22 mouse cellular contexts compared by ENCODE assay signal in genomic region chr10:23548322-23548721, GRCm38 (mm10).
DNase-seq lines count a peak whose midpoint lies in the region; ATAC-seq and TF ChIP-seq lines count a peak whose summit lies in the region.
"Had no signal": no experiment of that assay in that cellular context is flagged by ENCODE, and none has a peak within 500 bp of the region (broad histone marks: within the 10 kb centered on the region; RNA-seq: fewer than 3 reads in every experiment).

No protein-coding gene starts in this region.

- no peak overlapping the region for H3K9ac ChIP-seq in limb, embryonic 14.5 days (ENCODE audit: low read depth, low read length, severe bottlenecking)
- H3K9ac ChIP-seq in liver, postnatal 0 days (replicated peaks), result no peak overlapping the region
- H3K9ac ChIP-seq in kidney, embryonic 16.5 days (replicated peaks; ENCODE audit: low read length), result no peak overlapping the region
- H3K9ac ChIP-seq: forebrain, embryonic 12.5 days; hindbrain, embryonic 14.5 days had no signal

- no peak overlapping the region for H3K4me3 ChIP-seq in limb, embryonic 10.5 days
- H3K4me3 ChIP-seq in limb, embryonic 14.5 days (replicated peaks; ENCODE audit: low read length), result no peak overlapping the region
- H3K4me3 ChIP-seq in liver, postnatal 0 days (ENCODE audit: low read depth, low read length), result no peak overlapping the region
- H3K4me3 ChIP-seq in cerebellum, adult 2 months (replicated peaks; ENCODE audit: insufficient read depth, low read depth, low read length), result no peak overlapping the region
- no peak overlapping the region for H3K4me3 ChIP-seq in kidney, embryonic 16.5 days (ENCODE audit: low read length)
- H3K4me3 ChIP-seq: forebrain, embryonic 12.5 days; heart, adult 2 months; hindbrain, embryonic 10.5 days had no signal

- no peak for TF ChIP-seq EP300 in liver, postnatal 0 days (IDR thresholded peaks at IDR 0.05; ENCODE audit: low read depth)

- peaks cover 25% of the 10 kb centered on the region for H3K4me1 ChIP-seq in limb, embryonic 10.5 days
- H3K4me1 ChIP-seq in limb, embryonic 14.5 days (ENCODE audit: control insufficient read depth, insufficient read depth, low read length), result peaks cover 22% of the 10 kb centered on the region
- H3K4me1 ChIP-seq in liver, postnatal 0 days (ENCODE audit: insufficient read depth), result no peaks in the 10 kb centered on the region
- H3K4me1 ChIP-seq in cerebellum, adult 2 months (ENCODE audit: control insufficient read depth, insufficient read depth, low read length), result no peaks in the 10 kb centered on the region
- peaks cover 9% of the 10 kb centered on the region; the same call in 1 of the 2 replicates for H3K4me1 ChIP-seq in kidney, embryonic 16.5 days (ENCODE audit: insufficient read depth, low read length)

- DNase-seq in embryo, embryonic 9.5 days (ENCODE audit: extremely low spot score), result peak; percentile 1
- no peak for DNase-seq in embryo, embryonic 10 days (ENCODE audit: low spot score)
- DNase-seq in limb, embryonic 10.5 days (ENCODE audit: low spot score), result peak; percentile 33
- DNase-seq in limb, embryonic 14.5 days (ENCODE audit: low spot score), result peak; percentile 23
- DNase-seq in liver, postnatal 0 days, result no peak
- DNase-seq in cerebellum, adult 2 months, result no peak
- DNase-seq: adrenal gland, postnatal 10 days; B cell, adult 2 months; cerebellum, adult 11-12 months; cerebellum, postnatal 10 days; embryo, embryonic 11 days; gastrocnemius, postnatal 14 days; heart, adult 2 months had no signal

- H3K27me3 ChIP-seq in limb, embryonic 10.5 days (ENCODE audit: low read depth, poor library complexity, severe bottlenecking), result no peaks in the 10 kb centered on the region
- no peaks in the 10 kb centered on the region for H3K27me3 ChIP-seq in limb, embryonic 14.5 days (ENCODE audit: control insufficient read depth, insufficient read depth, low read length)
- no peaks in the 10 kb centered on the region for H3K27me3 ChIP-seq in liver, postnatal 0 days (ENCODE audit: insufficient read depth, low read length)
- no peaks in the 10 kb centered on the region for H3K27me3 ChIP-seq in cerebellum, adult 2 months (ENCODE audit: control insufficient read depth, insufficient read depth, low read length)
- no peaks in the 10 kb centered on the region for H3K27me3 ChIP-seq in kidney, embryonic 16.5 days (ENCODE audit: insufficient read depth, low read length)
- H3K27me3 ChIP-seq: forebrain, embryonic 12.5 days had no signal

- no peak for TF ChIP-seq POLR2A in limb, embryonic 14.5 days (IDR thresholded peaks at IDR 0.05; ENCODE audit: borderline replicate concordance, extremely low read depth, insufficient read depth, insufficient read length)
- no peak for TF ChIP-seq POLR2A in cerebellum, adult 2 months (IDR thresholded peaks at IDR 0.05; ENCODE audit: borderline replicate concordance, insufficient read depth, low read length)

- peak; percentile 80 for ATAC-seq in limb, embryonic 14.5 days (ENCODE audit: low FRiP score, low read depth)
- ATAC-seq in liver, postnatal 0 days, result no peak
- ATAC-seq in kidney, embryonic 16.5 days (ENCODE audit: low FRiP score, low TSS enrichment), result no peak
- ATAC-seq: CD4-positive, CD25-positive, alpha-beta regulatory T cell, adult 4 months; forebrain, embryonic 16.5 days; intestine, embryonic 16.5 days had no signal

- H3K36me3 ChIP-seq in limb, embryonic 10.5 days, result no peaks in the 10 kb centered on the region
- no peaks in the 10 kb centered on the region for H3K36me3 ChIP-seq in limb, embryonic 14.5 days (ENCODE audit: control insufficient read depth, insufficient read depth, low read length)
- H3K36me3 ChIP-seq in liver, postnatal 0 days (replicated peaks; ENCODE audit: insufficient read depth, low read length), result no peaks in the 10 kb centered on the region
- no peaks in the 10 kb centered on the region for H3K36me3 ChIP-seq in kidney, embryonic 16.5 days (ENCODE audit: insufficient read depth, low read length)
- H3K36me3 ChIP-seq: forebrain, embryonic 12.5 days; G1E; hindbrain, embryonic 10.5 days had no signal

- no peaks in the 10 kb centered on the region for H3K9me3 ChIP-seq in limb, embryonic 10.5 days (replicated peaks)
- H3K9me3 ChIP-seq in limb, embryonic 14.5 days (ENCODE audit: control insufficient read depth, low read length), result no peaks in the 10 kb centered on the region
- no peaks in the 10 kb centered on the region for H3K9me3 ChIP-seq in liver, postnatal 0 days (ENCODE audit: low read length)
- no peaks in the 10 kb centered on the region for H3K9me3 ChIP-seq in kidney, embryonic 16.5 days (ENCODE audit: low read length)
- H3K9me3 ChIP-seq: forebrain, embryonic 12.5 days; G1E; hindbrain, embryonic 10.5 days had no signal

- 80% methylated on average over 6 of the region's 6 CpGs for WGBS in limb, embryonic 10.5 days
- WGBS in limb, embryonic 14.5 days, result 34% methylated on average over 6 of the region's 6 CpGs
- 76% methylated on average over 6 of the region's 6 CpGs for WGBS in liver, postnatal 0 days (ENCODE audit: insufficient replicate concordance)
- WGBS in cerebellum, adult 2 months, result 86% methylated on average over 6 of the region's 6 CpGs
- WGBS in kidney, embryonic 16.5 days, result 81% methylated on average over 6 of the region's 6 CpGs

- peak overlapping the region; percentile 82 for H3K27ac ChIP-seq in limb, embryonic 10.5 days
- peak overlapping the region; percentile 67 for H3K27ac ChIP-seq in limb, embryonic 14.5 days (replicated peaks; ENCODE audit: low read depth, low read length)
- H3K27ac ChIP-seq in liver, postnatal 0 days (ENCODE audit: low read depth), result no peak overlapping the region
- H3K27ac ChIP-seq in cerebellum, adult 2 months (ENCODE audit: insufficient read depth, low read length), result no peak overlapping the region
- no peak overlapping the region for H3K27ac ChIP-seq in kidney, embryonic 16.5 days (ENCODE audit: low read length)
- H3K27ac ChIP-seq: forebrain, embryonic 12.5 days; heart, adult 2 months; hindbrain, embryonic 14.5 days had no signal

- peak overlapping the region; percentile 21; the same call in 1 of the 2 replicates for H3K4me2 ChIP-seq in limb, embryonic 14.5 days (replicated peaks; ENCODE audit: low read depth, low read length, severe bottlenecking)
- H3K4me2 ChIP-seq in liver, postnatal 0 days (ENCODE audit: low read depth, low read length), result no peak overlapping the region
- H3K4me2 ChIP-seq in kidney, embryonic 16.5 days (replicated peaks; ENCODE audit: low read depth, low read length), result no peak overlapping the region
- H3K4me2 ChIP-seq: forebrain, embryonic 12.5 days; heart, embryonic 11.5 days; hindbrain, embryonic 14.5 days had no signal

- no peak for TF ChIP-seq CTCF in liver, postnatal 0 days (IDR thresholded peaks at IDR 0.05; ENCODE audit: low read depth)
- TF ChIP-seq CTCF in cerebellum, adult 2 months (IDR thresholded peaks at IDR 0.05; ENCODE audit: borderline replicate concordance, insufficient read depth, low read depth, low read length), result no peak

Comparison
In these comparisons a context has a peak if more than half of its experiments do, and no peak if none do; other contexts are left out.
1. DNase-seq: peak in embryo, embryonic 9.5 days (single experiment), limb, embryonic 10.5 days (single experiment) and limb, embryonic 14.5 days (single experiment); none in embryo, embryonic 10 days (single experiment), liver, postnatal 0 days (single experiment) and cerebellum, adult 2 months (0 of 2).
2. H3K27ac ChIP-seq: peak in limb, embryonic 10.5 days (single experiment) and limb, embryonic 14.5 days (single experiment); none in liver, postnatal 0 days (single experiment), cerebellum, adult 2 months (single experiment) and kidney, embryonic 16.5 days (single experiment).